Mouse (Mus musculus) erythroblast, embryonic 14.5 days (primary cell): ENCODE data around the gene E2f6. TPM values are rescaled to one million over a fixed set of nuclear protein-coding genes. Genes with fewer than 3 reads are reported as not detected.

ENCODE experiments used
- H3K27me3 ChIP-seq: 2 replicates; pipeline ENCODE4 v1.6.1; 2012; ENCODE audit warnings: inconsistent platforms; ENCODE audit not compliant: control insufficient read depth
- H3K36me3 ChIP-seq: 2 replicates; pipeline ENCODE4 v1.6.1; 2012; ENCODE audit warnings: mild to moderate bottlenecking, inconsistent platforms; ENCODE audit not compliant: control insufficient read depth
- H3K4me1 ChIP-seq: 2 replicates; pipeline ENCODE4 v1.6.1; 2012; ENCODE audit warnings: inconsistent platforms; ENCODE audit not compliant: control insufficient read depth
- H3K4me3 ChIP-seq: replicated peaks from 2 replicates; pipeline ENCODE3; 2012; ENCODE audit warnings: moderate library complexity, mild to moderate bottlenecking, inconsistent platforms
- H3K9me3 ChIP-seq: 2 replicates; pipeline ENCODE4 v1.6.1; 2012; ENCODE audit warnings: low read length, inconsistent platforms, mixed read lengths; ENCODE audit not compliant: control insufficient read depth
- GATA1 ChIP-seq: IDR thresholded peaks from 2 replicates; pipeline ENCODE4 v1.6.1; 2012; ENCODE audit warnings: low read length, inconsistent platforms, mixed read lengths
- TAL1 ChIP-seq: IDR thresholded peaks from 3 replicates; pipeline ENCODE4 v1.6.1; 2012; ENCODE audit warnings: low read length, inconsistent platforms, mixed read lengths
- polyA plus RNA-seq: library from polyadenylated mRNA; stranded (reverse); fragments of >175 nt; gene quantifications from 2 replicates; pipeline ENCODE4 v1.2.3, GENCODE M21; 2012

Gene E2f6
- polyA plus RNA-seq, 1 experiment: 0.53 TPM

DNA sequence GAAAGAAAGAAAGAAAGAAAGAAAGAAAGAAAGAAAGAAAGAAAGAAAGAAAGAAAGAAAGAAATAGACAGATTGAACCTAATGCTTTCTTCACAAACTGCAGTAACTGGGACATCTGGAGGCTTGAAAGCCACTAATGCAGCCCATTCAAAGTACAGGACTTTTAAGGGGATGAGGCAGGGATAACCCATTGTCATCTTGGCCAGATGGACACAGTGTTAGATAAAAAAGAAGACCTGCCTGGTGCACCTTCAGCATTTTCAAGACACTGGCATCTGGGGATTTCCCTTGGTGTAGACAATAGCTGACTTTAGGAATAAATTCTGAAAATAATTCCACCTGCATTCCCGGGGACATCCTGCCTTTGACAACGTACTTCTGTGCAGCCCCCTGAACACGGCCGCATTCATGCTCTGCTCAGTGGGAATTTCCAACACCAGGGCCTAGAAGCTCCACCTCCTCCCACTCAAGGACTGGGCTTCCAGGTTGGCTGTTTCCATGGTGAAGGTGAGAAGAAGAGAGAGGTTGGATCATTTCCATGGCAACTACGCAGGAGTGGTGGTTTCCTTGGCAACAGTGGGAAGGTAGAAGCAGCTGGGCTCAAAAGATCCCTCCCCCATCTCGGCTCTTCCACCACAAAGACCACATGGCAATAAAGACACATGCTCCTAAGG, 45.0 kb downstream of the E2f6 start:
- no peak for TF ChIP-seq GATA1
- H3K4me3 ChIP-seq: no peak overlapping the region
- no peaks in the 10 kb centered on the region for H3K27me3 ChIP-seq
- no peaks in the 10 kb centered on the region for H3K9me3 ChIP-seq
- no peaks in the 10 kb centered on the region for H3K4me1 ChIP-seq
- no peaks in the 10 kb centered on the region for H3K36me3 ChIP-seq

DNA sequence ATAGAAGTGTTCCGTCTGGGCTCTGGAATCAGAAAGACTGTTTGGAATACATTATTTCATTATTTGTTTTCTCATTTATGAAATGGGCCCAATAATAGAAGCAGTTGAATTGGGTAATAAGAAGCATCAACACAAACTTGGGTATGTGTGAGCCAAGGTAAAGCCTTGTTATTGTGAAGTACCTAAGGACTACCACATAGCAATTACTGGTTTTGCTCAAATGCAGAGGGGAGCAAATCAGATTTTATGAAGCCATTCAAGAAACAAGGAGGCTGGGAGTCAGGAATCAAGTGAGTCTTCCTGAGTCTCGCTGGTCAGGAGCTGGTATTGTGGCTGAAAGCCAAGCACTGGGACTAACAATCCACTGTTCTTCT, 45.5 kb downstream of the E2f6 start:
- Histone ChIP-seq H3K27me3 (no peaks in the 10 kb centered on the region), H3K36me3 (no peaks in the 10 kb centered on the region), H3K4me3 (no peak overlapping the region), H3K9me3 (no peaks in the 10 kb centered on the region), H3K4me1 (no peaks in the 10 kb centered on the region)
- no peak for TF ChIP-seq TAL1
- no peak for TF ChIP-seq GATA1

DNA sequence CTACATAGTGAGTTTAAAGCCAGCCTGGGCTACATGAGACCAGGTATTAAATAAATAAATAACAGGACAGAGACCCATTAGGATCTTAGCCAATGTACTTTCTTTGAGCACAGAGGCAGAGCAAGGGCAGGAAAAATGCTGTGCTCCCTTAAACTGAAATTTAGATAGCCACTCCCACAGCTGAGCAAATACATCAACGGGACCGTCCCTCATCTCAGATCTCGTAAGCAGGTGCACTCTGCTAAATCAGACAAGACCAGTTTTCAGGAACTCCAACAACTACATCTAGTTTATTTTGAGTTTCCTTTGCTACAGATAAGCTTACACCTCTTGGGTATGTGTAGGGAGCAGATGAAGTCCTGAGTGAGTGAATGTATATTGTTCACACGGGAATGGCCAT, 47.3 kb downstream of the E2f6 start:
- H3K27me3 ChIP-seq: no peaks in the 10 kb centered on the region
- H3K4me1 ChIP-seq: no peaks in the 10 kb centered on the region
- TF ChIP-seq GATA1 (no peak), TAL1 (no peak)
- no peak overlapping the region for H3K4me3 ChIP-seq
- H3K9me3 ChIP-seq: no peaks in the 10 kb centered on the region
- no peaks in the 10 kb centered on the region for H3K36me3 ChIP-seq

DNA sequence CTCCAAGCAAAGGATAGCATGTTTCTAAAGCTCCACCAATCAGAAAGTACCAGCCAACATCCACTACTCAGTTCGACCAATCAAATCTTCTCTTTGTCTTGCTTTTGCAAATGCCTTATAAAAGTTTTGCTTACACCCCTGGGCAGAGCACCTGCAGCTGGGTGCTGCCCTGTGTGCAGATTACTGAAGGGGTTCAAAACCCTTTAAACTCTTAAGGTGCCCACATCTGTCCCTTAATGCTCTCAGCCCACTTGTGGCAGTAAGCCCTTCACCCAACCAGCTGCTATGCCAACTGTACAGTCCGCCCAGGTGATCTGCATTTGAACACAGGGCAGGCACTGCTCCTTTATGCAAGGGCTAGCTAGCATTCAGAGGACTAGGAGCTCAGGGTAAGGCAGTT, 49.0 kb downstream of the E2f6 start:
- TF ChIP-seq TAL1: no peak
- no peak for TF ChIP-seq GATA1
- Histone ChIP-seq H3K36me3 (no peaks in the 10 kb centered on the region), H3K9me3 (no peaks in the 10 kb centered on the region), H3K27me3 (no peaks in the 10 kb centered on the region), H3K4me1 (no peaks in the 10 kb centered on the region), H3K4me3 (no peak overlapping the region)

DNA sequence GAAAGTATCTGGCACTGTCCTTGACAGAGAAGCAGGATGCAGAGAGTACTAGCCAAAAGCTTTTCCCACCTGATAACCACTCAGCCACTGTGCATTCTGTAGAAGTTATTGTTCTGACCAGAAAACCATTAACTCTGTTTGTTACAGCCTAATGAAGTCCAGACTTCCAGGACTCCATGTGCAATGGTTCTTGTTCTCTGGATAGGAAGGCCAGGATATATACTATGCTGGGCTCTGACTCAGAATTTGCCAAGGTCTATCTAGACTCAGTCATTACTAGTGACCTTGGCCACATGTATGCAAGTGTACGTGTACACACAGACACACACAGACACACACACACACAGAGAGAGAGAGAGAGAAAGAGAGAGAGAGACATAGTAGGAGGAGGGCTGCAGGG, 49.8 kb downstream of the E2f6 start:
- Histone ChIP-seq H3K36me3 (no peaks in the 10 kb centered on the region), H3K27me3 (no peaks in the 10 kb centered on the region), H3K9me3 (no peaks in the 10 kb centered on the region), H3K4me1 (no peaks in the 10 kb centered on the region), H3K4me3 (no peak overlapping the region)
- TF ChIP-seq GATA1 (no peak), TAL1 (no peak)

DNA sequence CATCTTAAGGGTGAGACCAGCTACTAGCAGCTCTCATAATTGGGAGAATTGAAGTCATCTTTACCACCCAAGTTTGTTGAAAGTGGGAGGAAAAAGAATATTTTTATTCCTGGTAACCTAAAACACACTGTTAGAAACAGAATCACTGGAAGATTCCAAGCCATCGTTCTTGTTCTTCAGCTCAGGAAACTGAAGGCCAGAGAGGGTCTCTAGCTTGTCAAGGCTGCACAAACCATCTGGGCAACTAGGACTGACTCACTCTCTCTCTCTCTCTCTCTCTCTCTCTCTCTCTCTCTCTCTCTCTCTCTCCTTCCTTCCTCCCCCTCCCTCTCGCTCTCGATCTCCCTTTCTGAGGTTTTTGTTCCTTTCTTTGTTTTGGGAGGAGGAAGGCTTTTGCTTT, 50.2 kb downstream of the E2f6 start:
- H3K4me3 ChIP-seq: no peak overlapping the region
- no peak for TF ChIP-seq TAL1
- no peak for TF ChIP-seq GATA1
- no peaks in the 10 kb centered on the region for H3K27me3 ChIP-seq
- H3K36me3 ChIP-seq: no peaks in the 10 kb centered on the region
- no peaks in the 10 kb centered on the region for H3K4me1 ChIP-seq
- H3K9me3 ChIP-seq: no peaks in the 10 kb centered on the region

DNA sequence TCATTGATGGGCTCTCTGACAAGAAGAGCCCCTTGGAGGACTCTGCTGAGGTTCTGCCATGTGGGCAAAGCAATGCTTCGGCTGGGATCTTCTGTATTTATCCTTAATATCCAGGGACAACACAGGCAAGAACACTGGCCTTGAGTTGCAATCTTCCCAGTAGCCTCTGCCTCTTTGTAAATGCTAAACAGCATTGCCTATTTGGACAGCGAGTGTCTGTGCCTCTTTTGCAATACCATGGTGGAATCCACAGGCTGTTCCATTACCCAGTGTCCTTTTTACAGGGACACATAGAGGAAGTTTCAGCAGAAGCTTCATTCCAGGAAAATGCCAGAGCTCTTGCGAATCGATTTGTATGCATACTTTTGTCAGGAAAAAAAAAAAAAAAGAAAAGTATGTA, 53.7 kb downstream of the E2f6 start:
- no peaks in the 10 kb centered on the region for H3K27me3 ChIP-seq
- H3K4me3 ChIP-seq: no peak overlapping the region
- no peaks in the 10 kb centered on the region for H3K9me3 ChIP-seq
- TF ChIP-seq GATA1 (no peak), TAL1 (no peak)
- H3K36me3 ChIP-seq: no peaks in the 10 kb centered on the region
- H3K4me1 ChIP-seq: no peaks in the 10 kb centered on the region

DNA sequence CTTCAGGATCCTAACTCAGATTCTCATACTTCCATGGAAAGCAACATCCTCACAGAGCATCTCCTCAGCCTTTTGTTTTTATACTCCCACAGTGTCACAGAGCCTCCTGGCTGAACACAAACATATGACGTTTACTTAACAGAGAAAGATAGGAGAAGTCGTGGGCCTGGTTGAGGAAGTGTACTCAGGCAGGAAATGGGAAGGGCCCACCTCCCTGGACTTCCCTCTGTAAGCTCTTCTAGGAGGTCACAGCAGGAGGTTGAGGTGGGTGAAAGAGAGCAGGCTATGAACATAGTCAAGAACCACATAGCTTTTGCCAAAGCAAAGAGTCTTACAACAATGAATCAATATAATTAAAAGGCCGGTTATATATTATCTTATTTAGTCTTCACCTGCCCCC, 55.1 kb downstream of the E2f6 start:
- Histone ChIP-seq H3K36me3 (no peaks in the 10 kb centered on the region), H3K27me3 (no peaks in the 10 kb centered on the region), H3K9me3 (no peaks in the 10 kb centered on the region), H3K4me1 (no peaks in the 10 kb centered on the region), H3K4me3 (no peak overlapping the region)
- no peak for TF ChIP-seq GATA1
- no peak for TF ChIP-seq TAL1

DNA sequence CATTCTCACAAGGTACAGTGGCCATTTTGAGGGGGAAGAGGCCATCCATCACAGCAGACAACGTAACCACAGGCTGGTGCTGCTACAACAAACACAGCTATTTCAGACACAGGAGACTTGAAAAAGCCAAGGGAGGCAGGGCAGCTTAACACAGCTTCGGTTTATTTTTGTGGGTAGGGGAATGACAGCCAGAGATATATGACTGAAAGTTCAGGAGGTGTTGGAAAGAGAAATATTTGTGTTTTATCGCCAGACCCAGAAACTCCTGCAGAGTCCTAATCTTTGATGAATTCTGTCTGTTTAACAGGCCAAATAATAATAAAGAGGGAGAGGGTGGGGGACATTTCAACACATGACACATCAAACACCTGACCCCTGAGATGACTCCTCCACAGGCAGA, 55.7 kb downstream of the E2f6 start:
- no peaks in the 10 kb centered on the region for H3K36me3 ChIP-seq
- TF ChIP-seq GATA1 (no peak), TAL1 (no peak)
- H3K27me3 ChIP-seq: no peaks in the 10 kb centered on the region
- no peaks in the 10 kb centered on the region for H3K4me1 ChIP-seq
- H3K4me3 ChIP-seq: no peak overlapping the region
- no peaks in the 10 kb centered on the region for H3K9me3 ChIP-seq

DNA sequence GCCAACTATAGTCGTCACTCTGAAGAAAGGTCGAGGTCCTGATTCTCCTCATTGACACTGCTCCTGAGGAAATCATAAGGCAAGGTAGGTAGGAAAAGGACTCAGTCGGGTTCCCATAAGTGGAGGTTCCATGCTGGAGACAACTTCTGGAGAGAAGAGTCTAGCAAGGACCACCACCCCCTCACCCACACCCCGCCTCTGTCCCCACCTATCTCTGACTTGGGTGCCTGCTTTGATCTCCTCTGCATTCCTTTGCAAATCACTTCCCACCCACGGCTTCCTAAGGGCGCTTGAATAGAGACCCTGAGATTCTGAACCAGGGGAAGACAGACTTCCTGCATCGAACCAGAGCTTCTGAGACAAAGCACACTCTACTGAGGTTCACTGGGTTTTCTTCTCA, 56.5 kb downstream of the E2f6 start:
- TF ChIP-seq TAL1: no peak
- TF ChIP-seq GATA1: no peak
- Histone ChIP-seq H3K36me3 (no peaks in the 10 kb centered on the region), H3K27me3 (no peaks in the 10 kb centered on the region), H3K4me1 (no peaks in the 10 kb centered on the region), H3K9me3 (no peaks in the 10 kb centered on the region), H3K4me3 (no peak overlapping the region)
